Mouse (Mus musculus) liver, postnatal 0 days (tissue): ENCODE measurements at regions not wholly inside any gene's neighbourhood (a gene's known extent, or its start where the extent isn't known, plus 50 kb on each side); places are given as distances from the start of the nearest gene placed in this dataset.

Experiments
- CTCF ChIP-seq: sonication (generic); IDR thresholded peaks from 2 replicates; pipeline ENCODE4 v1.5.1; 2016; ENCODE audit warnings: antibody characterized with exemption, low read depth
- EP300 ChIP-seq: IDR thresholded peaks from 2 replicates; pipeline ENCODE4 v1.6.1; 2016; ENCODE audit warnings: antibody characterized with exemption, low read depth, mild to moderate bottlenecking

GRCm38 (mm10) chr14:48729996-48730395 lies 56.4 kb upstream of the Otx2 start:
- TF ChIP-seq CTCF (no peak), EP300 (no peak)
